Mouse (Mus musculus) right cerebral cortex, postnatal 14 days (tissue): Measurements from ENCODE around the gene Tex29.

Source experiments
- DNase-seq: peaks from one replicate; pipeline ENCODE4 v3.0.0; 2022

The Tex29 gene

DNA sequence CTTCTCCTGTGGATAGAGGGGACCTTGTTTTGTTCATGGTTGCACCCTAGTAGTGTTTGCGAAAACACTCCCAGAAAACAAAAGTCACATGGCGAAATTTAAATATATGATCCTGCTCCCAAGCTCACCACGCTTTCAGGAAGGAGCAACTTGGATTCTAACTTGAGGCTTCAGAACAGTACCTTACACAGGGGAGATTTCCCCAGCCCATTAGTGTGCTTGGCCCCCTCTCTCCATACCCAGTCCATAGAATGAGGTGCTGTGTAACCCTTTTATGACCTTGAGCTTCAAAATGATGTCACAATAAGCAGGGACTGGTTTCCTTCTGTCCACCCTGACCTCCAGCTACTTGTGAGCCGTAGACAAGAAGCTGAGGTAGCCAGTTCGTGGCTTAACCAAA, at the start of gene Tex29:
Gene Tex29 (plus strand): TSS at position 301 of the 400 bp plus-strand sequence.
- DNase-seq, result no peak

DNA sequence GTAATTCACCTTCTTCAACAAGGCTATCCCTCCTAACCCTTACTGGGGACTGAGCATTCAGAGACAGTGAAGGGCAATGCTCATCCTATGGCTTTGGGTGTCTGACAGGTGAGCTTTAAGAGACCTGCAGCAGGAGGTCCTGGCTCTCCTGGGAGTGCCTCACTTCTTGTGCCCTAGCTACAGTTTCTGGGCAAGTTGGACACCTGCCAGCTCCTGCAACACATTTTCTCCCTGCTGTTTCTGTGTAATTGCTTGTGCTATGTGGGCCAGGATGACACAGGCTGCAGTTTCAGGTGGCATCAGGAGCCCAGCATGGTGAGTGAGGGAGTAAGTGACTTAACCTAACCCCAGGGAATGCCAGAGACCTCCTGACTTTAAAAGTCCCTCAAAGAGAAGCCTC, 45.3 kb upstream of the Tex29 start:
- DNase-seq, result peak; percentile 54

DNA sequence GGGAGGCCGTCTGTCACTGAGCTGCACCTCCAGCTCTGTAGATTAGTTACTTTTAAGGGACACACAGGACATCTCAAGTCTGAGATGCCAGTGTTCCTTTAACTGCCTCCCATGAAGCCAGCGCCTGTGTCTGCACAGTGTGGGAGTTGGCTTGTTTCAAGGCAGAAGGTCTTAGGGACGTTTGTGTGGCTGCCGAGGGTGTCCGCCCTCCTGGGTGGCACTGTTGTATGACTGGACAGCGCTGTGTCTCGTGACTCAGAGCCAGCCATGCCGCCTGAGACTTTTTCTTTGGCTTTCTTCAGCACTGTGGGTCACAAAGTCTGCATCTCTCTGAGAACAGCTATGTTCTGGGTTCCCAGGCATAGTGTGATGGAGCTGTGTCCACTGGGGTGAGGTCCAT, 43.1 kb upstream of the Tex29 start:
- no peak for DNase-seq

DNA sequence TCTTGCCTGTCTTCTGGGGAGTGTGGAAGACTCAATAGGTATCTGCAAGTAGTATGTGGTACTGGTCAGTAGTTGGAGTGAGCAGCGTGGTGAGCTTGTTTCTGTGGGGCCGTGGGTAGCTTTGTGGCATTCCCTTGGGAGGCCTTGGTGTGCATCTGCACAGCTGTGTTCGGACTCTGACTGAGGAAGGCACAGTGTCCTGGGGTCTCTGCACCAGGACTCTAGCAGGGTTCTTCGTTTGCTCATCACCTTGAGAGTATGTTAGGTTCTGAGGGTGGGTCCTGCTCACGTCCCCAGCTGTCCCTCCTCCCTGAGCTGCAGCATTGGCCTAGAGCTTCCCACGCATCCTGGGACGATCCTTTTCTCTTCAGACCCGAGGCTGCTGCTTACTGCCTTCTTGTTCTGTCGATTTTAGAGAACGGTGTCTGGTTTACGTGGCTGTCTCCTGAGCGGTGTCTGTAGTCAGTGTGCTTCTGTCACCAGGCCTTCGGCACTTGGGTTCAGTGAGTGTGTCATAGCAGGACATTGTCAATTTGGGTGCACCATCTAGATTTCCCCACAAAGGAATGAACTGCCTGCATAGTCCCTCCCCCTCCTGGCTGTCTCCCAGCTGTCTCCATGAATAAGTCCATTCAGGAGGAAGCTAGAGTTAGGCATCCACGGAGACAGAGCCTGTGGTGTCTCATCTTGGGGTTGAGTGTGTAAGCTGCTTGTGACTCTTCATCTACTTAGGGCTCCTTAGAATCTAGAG, 42.4 kb upstream of the Tex29 start:
- peak; percentile 58 for DNase-seq

DNA sequence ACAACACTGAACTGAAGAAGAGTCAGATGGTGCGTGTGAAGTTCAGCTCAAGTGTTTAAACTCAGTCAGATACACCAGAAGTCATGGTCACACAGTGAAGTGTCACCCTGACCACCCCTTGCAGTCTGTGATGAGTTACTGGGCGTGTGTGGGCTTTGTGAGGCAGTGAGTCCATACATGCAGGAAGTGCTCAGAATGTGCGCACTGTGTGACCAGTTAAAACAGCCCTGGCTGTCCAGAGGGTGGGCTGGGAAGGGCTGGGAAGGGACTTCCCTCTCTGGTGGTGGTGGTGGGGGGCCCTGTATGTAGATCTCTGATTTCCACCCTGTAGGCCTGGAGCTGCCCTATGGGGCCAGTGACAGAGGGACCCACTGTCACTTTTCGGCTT, 41.8 kb upstream of the Tex29 start:
- DNase-seq, result no peak

DNA sequence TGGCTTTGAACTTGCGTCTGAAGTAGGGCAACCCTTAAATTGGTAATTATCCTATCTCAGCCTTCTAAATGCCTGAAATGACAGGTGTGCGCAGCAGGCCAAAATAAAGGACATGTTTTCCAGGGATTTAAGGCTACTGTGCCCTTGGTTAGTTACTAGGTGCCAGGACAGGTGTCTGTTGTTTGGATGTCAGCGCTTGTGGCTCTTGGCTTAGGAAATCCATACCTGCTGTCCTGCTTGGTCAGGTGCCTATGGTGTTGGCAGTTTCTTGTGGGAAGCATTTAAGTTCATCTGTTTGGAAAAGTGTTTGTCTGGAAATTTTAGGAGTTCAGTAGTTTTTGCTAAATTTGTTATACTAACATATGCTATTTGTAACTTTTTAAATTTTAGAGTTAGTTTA, 41.2 kb upstream of the Tex29 start:
- DNase-seq, result no peak

DNA sequence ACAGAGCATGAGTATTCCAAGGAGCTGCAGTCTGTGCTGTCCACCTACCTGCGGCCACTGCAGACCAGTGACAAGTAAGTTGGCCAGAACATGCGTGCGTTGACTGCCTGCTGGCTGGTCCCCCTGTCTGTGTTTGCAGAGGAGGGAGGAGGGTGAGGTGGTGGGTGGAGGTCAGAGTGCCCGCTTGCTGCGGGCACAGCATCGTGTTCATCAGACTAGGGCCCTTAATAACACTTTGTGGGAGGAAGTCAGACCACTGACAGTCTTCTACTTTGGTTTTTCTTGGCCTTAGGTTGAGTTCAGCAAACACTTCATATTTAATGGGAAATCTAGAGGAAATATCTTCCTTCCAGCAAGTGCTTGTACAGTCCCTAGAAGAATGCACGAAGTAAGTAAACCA, 39.8 kb upstream of the Tex29 start:
- DNase-seq, result no peak

DNA sequence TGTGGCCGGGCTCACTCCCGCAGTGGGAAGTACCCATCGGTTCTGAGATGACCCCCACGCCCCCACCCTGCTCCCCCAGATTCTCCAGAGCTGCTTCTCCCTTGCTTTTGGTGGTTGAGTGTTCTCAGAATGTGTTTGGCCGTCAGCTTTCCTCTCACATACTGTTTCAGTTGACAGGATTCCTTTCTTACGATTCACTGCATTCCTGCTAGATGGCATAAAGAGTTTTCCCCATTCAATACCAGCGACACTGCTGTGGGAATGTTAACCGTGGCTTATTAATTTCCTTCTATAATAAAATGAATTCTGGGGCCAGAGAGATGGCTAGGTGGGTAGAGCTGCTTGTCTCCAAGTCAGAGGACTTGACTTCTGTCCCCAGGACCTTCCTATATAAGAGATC, 38.7 kb upstream of the Tex29 start:
- DNase-seq, result no peak

DNA sequence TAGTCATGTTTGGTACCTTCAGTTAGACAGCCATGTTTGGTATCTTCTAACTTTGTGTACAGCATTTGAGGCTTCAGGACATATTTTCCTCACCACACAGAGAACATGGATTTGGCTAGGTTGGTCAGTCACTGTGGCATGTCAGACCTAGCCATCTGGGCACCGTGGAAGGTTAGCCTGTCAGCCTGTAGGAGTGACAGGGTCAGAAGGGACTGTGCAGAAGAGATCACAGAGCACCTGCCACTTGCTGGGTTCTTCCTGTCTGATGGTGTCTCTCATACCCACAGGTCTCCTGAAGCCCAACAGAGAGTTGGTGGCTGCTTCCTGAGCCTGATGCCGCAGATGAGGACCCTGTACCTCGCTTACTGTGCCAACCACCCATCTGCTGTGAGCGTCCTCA, 35.4 kb upstream of the Tex29 start:
- no peak for DNase-seq

DNA sequence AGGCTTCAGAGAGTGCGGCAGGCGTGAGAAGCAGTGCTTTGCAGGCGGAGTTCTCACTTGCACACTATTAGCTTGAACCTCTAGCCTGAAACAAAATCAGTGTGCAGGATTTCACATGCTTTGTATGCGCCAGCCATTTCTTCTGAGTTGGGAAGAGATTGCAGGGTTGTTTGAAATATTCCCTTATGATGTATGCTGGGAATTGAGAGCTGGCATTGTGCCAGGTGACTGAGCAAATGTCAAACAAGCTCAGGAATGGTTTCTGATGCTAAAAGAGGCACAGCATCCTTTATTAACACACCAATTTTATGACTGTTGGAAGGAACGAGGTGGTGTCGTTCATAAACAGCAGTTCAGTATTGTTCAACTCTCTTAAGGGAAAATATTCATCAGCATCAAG, 34.0 kb upstream of the Tex29 start:
- no peak for DNase-seq

DNA sequence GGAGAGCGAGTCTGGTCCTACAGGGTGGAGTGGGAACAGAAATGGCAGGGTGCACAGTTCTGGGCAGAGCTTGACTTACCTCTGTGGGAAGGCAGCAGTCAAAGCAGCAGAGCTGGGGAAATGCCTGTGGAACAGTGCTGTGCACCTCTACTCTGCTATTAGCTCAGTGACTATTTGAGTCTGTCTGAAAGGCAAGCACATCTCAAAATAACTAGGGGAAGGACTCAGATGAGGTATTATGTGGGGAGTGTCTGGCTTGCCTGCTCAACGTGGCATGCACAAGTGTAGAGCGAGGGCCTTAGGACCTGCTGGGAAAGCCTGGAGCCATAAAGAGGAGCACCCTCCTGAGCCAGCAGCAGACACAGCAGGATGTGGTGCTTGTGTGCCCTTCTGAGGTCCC, 32.9 kb upstream of the Tex29 start:
- no peak for DNase-seq

DNA sequence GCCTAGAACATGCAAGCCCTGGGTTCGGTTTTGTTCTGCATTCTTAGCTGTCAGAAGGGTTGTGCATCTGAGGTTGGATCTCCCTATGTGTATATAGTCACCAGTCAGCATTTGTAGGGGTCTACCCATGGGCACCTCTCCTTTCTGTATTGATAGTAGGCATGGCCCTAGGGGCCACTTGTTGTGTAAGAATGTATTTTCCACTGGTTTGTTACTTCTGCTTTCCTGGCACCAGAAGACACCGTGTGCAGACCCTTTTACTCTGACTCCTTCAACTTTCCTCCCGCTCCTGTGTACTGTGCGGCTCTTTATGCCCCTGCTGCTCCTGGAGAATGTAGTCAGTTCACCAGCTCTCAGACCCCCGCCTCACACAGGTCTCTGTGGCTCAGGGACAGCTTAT, 32.2 kb upstream of the Tex29 start:
- no peak for DNase-seq

DNA sequence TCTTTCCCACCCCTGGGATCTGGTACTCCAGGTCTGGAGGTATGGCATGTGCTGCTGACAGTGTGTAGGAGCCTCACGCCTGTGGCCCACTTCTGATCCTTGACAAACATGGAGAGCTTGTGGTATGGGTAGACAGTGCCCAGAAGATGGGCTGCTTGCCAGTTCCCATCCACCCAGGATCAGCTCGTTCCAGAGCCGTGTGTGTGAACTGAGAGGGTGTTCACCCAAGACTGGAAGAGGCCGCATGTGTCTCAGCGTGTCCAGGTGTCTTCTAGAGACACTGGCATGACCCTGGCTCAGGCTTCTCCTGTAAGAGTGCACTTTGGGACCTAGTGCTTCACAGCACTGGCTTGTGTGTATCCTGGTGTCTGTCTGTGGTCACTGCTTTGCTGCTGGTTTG, 29.8 kb upstream of the Tex29 start:
- DNase-seq, result no peak

DNA sequence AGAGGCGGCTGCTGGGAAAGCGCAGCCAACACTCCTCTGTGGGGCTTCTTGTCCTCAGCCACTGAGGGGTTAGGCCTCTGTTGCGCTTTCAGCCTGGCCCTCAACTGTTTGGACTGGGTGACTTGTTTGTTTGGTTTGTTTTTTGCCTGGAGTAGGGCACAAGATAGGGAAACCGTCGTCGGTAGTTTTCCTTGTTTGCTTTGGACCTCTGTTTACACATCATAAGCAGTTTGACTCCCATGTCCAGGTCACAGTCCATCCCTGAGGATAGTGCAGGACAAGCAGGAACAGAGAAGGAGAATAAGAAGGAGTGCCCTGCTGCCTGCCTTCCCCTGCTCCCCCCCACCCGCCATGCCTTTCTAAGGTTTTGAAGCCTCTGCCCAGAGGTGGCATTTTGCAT, 26.5 kb upstream of the Tex29 start:
- no peak for DNase-seq

DNA sequence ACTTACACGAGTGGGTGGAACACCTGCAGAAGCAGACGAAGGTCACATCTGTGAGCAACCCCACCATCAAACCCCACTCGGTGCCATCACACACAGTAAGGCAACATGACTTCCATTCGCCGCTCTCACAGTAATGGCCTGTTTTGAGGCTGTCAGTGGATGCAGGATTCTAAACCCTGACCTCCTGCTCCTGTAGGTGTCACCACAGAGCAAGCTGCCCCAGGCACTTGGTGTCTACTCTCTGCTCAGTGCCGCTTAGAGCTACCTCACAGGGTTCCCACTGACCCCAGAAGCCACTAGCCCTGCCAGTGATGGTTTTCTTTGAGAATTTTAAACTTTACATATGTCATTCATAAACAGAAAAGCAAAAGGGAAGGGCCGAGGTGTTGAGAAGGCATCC, 25.1 kb upstream of the Tex29 start:
- no peak for DNase-seq

DNA sequence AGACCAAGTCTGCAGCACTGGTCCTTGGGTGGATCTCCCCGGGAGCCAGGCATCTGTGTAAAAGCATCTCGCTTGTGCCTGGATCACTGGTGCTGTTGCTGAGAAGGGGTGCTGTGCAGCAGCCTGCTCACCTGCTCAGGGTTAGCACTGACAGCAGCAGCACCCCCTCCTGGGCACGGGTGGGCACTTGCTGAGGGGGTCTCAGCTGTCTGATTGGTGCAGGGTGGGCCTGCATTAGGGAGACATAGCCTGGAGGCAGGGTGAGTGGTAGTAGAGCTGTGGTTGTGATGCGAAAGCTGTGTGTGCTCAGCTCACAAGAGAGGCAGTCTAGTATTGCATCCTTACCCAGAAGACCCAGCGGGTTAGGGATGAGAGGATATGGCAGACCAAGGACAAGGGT, 20.1 kb upstream of the Tex29 start:
- DNase-seq, result no peak

DNA sequence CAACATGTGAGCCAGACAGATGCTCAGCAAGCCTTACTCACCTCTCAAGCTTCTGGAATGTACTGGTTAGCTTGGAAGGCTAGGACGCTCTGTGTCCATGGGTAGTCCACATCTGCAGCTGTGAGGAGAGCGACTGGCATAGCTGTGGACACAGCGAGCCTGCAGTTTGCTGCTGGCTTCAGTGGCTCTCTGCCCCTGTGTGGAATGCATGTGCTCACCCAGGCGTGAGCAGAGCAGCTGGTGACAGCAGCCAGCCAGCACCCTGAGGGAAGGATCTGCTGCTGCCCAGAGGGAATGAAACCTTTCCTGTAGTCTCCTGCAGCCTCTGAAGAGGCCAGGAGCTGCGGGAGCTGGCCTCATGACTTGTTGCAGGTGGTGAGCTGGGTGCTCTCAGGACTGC, 19.7 kb upstream of the Tex29 start:
- no peak for DNase-seq

DNA sequence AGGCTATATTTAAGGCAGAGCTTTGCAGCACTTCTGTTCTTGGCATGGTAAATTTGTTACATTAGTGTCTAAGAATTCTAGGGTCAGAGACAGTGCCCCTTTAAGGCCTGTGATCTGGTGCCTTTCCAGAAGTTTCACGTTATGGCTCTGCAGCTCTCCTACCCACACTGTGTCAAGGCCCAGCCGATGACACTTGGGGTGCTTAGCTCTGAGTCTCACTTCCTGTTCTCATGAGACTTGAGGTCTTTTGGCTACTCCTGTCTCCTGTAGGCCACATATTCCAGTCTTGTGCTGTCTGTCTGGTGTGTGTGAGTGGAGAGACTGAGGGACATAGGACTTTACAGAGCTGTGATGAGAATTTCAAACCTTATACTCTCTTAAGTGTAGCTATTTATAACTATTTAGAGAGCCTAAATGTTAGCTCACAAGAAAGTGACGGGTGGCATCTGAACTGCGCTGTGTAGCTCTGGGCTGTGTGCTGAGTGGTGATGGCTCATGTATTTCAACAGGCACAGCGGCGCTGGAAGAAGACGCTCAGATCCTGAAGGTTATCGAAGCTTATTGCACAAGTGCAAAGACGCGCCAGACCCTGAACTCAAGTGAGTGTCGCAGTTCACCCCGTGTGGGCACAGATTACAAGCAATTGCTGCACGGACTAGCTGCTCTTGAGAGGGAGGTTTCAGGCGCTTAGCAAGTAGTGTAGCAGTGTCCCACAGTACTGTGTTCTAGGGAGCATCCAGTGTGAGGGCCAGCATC, 18.6 kb upstream of the Tex29 start:
- DNase-seq, result no peak

DNA sequence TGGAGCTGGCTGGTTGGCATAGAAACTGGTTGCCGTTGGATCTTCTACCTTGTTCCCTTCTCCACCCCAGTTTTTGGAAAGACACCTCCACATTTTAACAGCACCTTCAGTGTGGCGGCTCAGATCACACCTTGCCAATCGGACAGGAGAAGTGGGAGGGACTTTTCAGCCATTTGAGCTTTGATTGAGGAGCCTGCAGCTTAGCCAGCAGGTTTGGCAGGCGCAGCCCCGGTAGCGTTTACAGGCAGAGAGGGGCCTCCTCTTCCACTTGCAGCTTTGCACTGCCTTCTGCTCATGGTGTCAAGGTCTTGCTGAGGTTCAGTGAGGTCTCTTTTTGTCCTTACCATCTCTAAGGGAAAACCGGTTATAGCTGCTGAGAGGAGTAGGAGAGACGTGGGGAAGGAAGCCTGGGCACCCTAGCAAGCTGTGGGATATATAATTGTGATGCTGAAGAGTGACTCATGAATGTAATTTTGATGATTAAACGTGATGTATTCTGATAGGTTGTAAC, 17.7 kb upstream of the Tex29 start:
- DNase-seq, result no peak

DNA sequence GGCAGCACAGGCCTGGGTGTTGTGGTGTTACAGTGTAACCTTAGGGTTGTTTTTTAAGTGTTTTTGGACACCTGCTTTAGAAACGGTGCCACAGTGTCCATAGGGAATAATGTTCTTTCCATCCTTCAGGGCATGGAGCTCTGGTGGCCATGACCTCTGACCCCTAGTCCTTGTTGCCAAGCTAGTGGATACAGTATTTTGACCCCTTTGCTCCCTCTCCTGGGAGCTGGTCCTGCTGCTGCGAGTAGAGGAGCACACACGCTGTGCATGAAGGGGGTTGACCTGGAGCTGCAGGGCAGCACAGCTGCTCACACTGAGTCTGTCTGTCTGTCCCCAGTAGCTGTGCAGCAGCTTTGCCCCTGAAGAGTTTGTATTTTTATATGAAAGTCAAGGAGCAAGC, 14.5 kb upstream of the Tex29 start:
- DNase-seq, result no peak

DNA sequence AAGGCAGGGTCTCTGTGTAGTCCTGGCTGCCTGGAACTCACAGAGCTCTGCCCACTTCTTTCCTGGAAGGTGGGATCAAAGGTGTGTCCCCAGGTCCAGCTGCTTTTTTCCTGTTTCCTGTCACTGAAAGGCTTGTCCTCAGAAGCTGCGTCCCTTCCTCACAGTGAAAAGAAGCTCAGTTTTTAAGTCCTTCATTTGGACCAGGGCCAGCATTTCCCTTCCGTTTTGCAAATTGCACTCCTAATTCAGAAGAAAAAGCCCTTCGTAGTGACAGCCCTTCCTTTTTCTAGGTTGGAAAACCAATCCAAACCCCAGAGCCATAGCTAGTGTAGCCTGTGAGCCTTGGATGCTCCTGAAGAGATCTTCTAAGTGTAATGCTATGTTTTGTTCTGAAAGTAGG, 13.0 kb upstream of the Tex29 start:
- DNase-seq, result no peak

DNA sequence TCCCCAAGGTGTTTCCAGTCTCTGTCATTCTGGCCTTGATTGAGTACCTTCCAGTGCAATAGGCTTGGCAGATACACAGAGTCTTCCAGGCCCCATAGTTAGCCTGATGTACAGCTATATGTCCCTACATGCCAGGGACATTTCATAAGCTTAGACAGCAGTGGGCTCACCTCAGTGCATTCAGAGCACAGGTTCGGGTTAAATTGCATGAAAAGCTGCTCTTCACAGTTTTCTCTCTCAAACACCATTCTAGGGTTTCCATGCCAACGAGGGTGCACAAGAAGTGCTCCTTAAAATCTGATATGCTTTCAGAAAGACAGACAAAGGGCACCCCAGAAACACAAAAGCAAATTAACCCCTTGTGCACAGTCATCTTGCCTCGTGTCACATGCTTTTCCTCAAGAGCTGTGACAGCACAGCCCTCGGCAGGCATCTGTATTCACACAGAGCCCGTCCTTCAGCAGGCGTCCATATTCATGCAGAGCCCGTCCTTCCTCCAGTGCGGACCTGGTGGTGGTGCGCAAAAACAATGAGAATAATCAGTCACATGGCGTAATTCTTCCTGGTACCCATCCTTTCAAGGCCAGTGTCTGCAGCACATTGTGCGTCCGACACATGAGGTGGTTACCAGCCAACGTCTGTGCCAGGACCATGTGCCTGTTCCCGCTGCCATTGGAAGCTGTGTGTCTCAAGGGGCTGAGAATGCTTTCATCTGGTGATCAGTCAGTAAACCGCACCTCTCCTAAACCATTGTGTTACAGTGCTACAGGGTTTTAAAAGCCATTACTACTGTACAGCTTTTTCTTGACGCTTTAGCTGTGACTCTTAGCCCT, 9.8 kb upstream of the Tex29 start:
- DNase-seq, result no peak

DNA sequence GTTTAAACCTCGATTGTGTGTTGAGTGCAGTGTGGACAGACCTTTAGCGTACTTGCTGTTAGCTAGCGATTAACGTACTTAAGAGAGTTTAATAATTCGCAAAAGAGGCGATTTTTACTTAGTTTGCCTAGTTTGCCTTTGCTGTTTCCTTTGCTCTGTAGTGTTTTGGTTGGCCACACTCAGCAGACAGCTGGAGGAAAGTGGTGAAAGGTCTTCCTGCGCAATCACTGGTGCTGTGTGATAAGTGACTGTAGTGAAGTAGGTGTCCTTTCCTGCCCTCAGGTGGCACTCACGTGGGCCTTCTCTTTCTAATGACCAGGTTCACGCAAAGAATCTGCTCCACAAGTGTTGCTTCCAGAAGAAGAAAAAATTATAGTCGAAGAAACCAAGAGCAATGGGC, 9.1 kb upstream of the Tex29 start:
- DNase-seq, result no peak

DNA sequence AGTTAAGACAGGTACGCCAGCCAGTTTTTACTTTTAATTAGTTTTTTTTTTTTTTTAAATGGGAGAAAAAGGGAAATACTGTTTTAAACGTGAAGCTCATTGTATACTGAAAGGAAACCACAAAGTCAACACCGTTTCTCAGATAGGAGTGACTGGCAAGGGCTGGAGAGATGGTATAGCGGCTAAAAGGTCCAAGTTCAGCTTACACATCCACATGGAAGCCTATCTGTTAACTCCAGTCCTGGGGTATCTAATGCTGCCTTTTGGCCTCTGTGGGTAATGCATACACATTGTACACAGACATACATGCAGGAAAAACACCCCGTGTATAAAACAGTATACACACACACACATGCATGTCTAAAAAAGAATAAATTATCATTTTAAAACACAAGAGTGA, 8.3 kb upstream of the Tex29 start:
- DNase-seq, result no peak
